15 mouse cellular contexts compared by ENCODE assay signal in genomic region chr19:38029871-38030270, GRCm38 (mm10). TPM values are rescaled to one million over a fixed set of nuclear protein-coding genes. Genes with fewer than 3 reads are reported as not detected.
DNase-seq lines count a peak whose midpoint lies in the region; ATAC-seq and TF ChIP-seq lines count a peak whose summit lies in the region.
"Had no signal": no experiment of that assay in that cellular context is flagged by ENCODE, and none has a peak within 500 bp of the region (broad histone marks: within the 10 kb centered on the region; RNA-seq: fewer than 3 reads in every experiment).

No protein-coding gene starts in this region.

- no peak for ATAC-seq in heart, embryonic 12.5 days (ENCODE audit: insufficient number of reproducible peaks, low FRiP score)
- ATAC-seq in lung, embryonic 16.5 days (ENCODE audit: low read depth), result no peak
- ATAC-seq in stomach, embryonic 15.5 days (ENCODE audit: insufficient read depth, low FRiP score, low read depth), result no peak
- ATAC-seq in granulocyte monocyte progenitor cell, adult 5-6 weeks (replicated peaks; ENCODE audit: poor library complexity, severe bottlenecking), result no peak

- no peaks in the 10 kb centered on the region for H3K9me3 ChIP-seq in heart, embryonic 12.5 days (replicated peaks)
- no peaks in the 10 kb centered on the region for H3K9me3 ChIP-seq in lung, embryonic 16.5 days (ENCODE audit: control insufficient read depth, low read length)
- no peaks in the 10 kb centered on the region for H3K9me3 ChIP-seq in stomach, embryonic 15.5 days
- H3K9me3 ChIP-seq: embryonic facial prominence, embryonic 12.5 days; forebrain, embryonic 13.5 days; liver, embryonic 15.5 days had no signal

- H3K27ac ChIP-seq in heart, adult 2 months, result peak overlapping the region; percentile 51; the same call in 1 of the 2 replicates
- no peak overlapping the region for H3K27ac ChIP-seq in heart, embryonic 12.5 days (ENCODE audit: poor library complexity, severe bottlenecking)
- peak overlapping the region; percentile 95 for H3K27ac ChIP-seq in lung, embryonic 16.5 days (ENCODE audit: low read length)
- H3K27ac ChIP-seq in stomach, embryonic 15.5 days, result peak overlapping the region; percentile 84
- H3K27ac ChIP-seq: embryonic facial prominence, embryonic 12.5 days; forebrain, embryonic 13.5 days; liver, embryonic 15.5 days had no signal

- intact Hi-C loops in heart, adult 2 months (cut with DNase I), result loop anchor here (1.0 kb wide), 1 partner anchor 24 kb away; no protein-coding TSS in a partner anchor

- no peaks in the 10 kb centered on the region for H3K27me3 ChIP-seq in heart, adult 2 months (ENCODE audit: control insufficient read depth, insufficient read depth, low read length)
- no peaks in the 10 kb centered on the region for H3K27me3 ChIP-seq in heart, embryonic 12.5 days (replicated peaks)
- H3K27me3 ChIP-seq in lung, embryonic 16.5 days (ENCODE audit: control insufficient read depth, insufficient read depth, low read depth, low read length), result no peaks in the 10 kb centered on the region
- H3K27me3 ChIP-seq in stomach, embryonic 15.5 days (replicated peaks), result no peaks in the 10 kb centered on the region
- H3K27me3 ChIP-seq: embryonic facial prominence, embryonic 12.5 days; forebrain, embryonic 13.5 days; liver, embryonic 15.5 days had no signal

- TF ChIP-seq EP300 in heart, adult 2 months (IDR thresholded peaks at IDR 0.05; ENCODE audit: insufficient read depth, low read depth, low read length), result no peak

- TF ChIP-seq CTCF in heart, adult 2 months (IDR thresholded peaks at IDR 0.05), result no peak

- 0 out of 2 replicates have a peak overlapping the region, but pooled peaks have one; percentile 22 for H3K9ac ChIP-seq in heart, adult 2 months (ENCODE audit: low read depth, low read length)
- H3K9ac ChIP-seq in heart, embryonic 12.5 days, result no peak overlapping the region
- peak overlapping the region; percentile 48 for H3K9ac ChIP-seq in lung, embryonic 16.5 days (ENCODE audit: low read length)
- peak overlapping the region; percentile 9; the same call in 1 of the 2 replicates for H3K9ac ChIP-seq in stomach, embryonic 15.5 days
- H3K9ac ChIP-seq: embryonic facial prominence, embryonic 12.5 days; forebrain, embryonic 13.5 days; liver, embryonic 15.5 days had no signal

- H3K4me1 ChIP-seq in heart, adult 2 months (ENCODE audit: control insufficient read depth, insufficient read depth, low read length), result peaks cover 17% of the 10 kb centered on the region
- H3K4me1 ChIP-seq in heart, embryonic 12.5 days (replicated peaks), result peaks cover 40% of the 10 kb centered on the region
- peaks cover 60% of the 10 kb centered on the region for H3K4me1 ChIP-seq in lung, embryonic 16.5 days (replicated peaks; ENCODE audit: control insufficient read depth, insufficient read depth, low read length)
- H3K4me1 ChIP-seq in stomach, embryonic 15.5 days, result peaks cover 62% of the 10 kb centered on the region
- H3K4me1 ChIP-seq: forebrain, embryonic 13.5 days had no signal

- H3K79me2 ChIP-seq in heart, adult 2 months (replicated peaks; ENCODE audit: control insufficient read depth, insufficient read depth, low read length), result no peaks in the 10 kb centered on the region

- no peak for DNase-seq in heart, adult 2 months
- no peak for DNase-seq in lung, postnatal 14 days
- peak; percentile 56 for DNase-seq in kidney, adult 9 months
- no peak for DNase-seq in right cerebral cortex, adult 18-20 months
- DNase-seq: cerebellum, adult 9-11 months; gastrocnemius, postnatal 10 days; midbrain, embryonic 14.5 days; right cerebral cortex, postnatal 25 days had no signal

- WGBS in heart, adult 2 months, result 65% methylated on average over 3 of the region's 3 CpGs
- 69% methylated on average over 3 of the region's 3 CpGs for WGBS in heart, embryonic 12.5 days
- WGBS in lung, embryonic 16.5 days, result 20% methylated on average over 3 of the region's 3 CpGs
- 57% methylated on average over 3 of the region's 3 CpGs for WGBS in stomach, embryonic 15.5 days

- H3K4me2 ChIP-seq in heart, embryonic 12.5 days, result no peak overlapping the region
- peak overlapping the region; percentile 50 for H3K4me2 ChIP-seq in lung, embryonic 16.5 days (ENCODE audit: low read depth, low read length)
- H3K4me2 ChIP-seq in stomach, embryonic 15.5 days, result peak overlapping the region; percentile 32
- H3K4me2 ChIP-seq: embryonic facial prominence, embryonic 12.5 days; forebrain, embryonic 13.5 days; liver, embryonic 15.5 days had no signal

- TF ChIP-seq POLR2A in heart, adult 2 months (IDR thresholded peaks at IDR 0.05; ENCODE audit: insufficient read depth, low read depth, low read length), result no peak

- H3K4me3 ChIP-seq in heart, adult 2 months, result no peak overlapping the region
- H3K4me3 ChIP-seq in heart, embryonic 12.5 days, result no peak overlapping the region
- peak overlapping the region; percentile 30 for H3K4me3 ChIP-seq in lung, embryonic 16.5 days (ENCODE audit: low read length)
- H3K4me3 ChIP-seq in stomach, embryonic 15.5 days (replicated peaks), result no peak overlapping the region
- H3K4me3 ChIP-seq: embryonic facial prominence, embryonic 12.5 days; forebrain, embryonic 13.5 days; liver, embryonic 15.5 days had no signal

- no peaks in the 10 kb centered on the region; the same call in 1 of the 2 replicates for H3K36me3 ChIP-seq in heart, adult 2 months (ENCODE audit: control insufficient read depth, insufficient read depth, low read length)
- H3K36me3 ChIP-seq in heart, embryonic 12.5 days, result no peaks in the 10 kb centered on the region
- no peaks in the 10 kb centered on the region for H3K36me3 ChIP-seq in lung, embryonic 16.5 days (ENCODE audit: control insufficient read depth, insufficient read depth, low read length)
- no peaks in the 10 kb centered on the region for H3K36me3 ChIP-seq in stomach, embryonic 15.5 days
- H3K36me3 ChIP-seq: embryonic facial prominence, embryonic 12.5 days; liver, embryonic 15.5 days had no signal

RNA-seq across cellular contexts. Expression of gene Myof, which starts 13.5 kb away (rescaled TPM):
- total RNA-seq in heart, adult 2 months (2021), result 1 to 10 TPM; 8.4 to 8.9 TPM
- 6.2 and 6.5 TPM in 2 replicates for polyA plus RNA-seq in heart, adult 2 months (2012; rRNA removed)
- polyA plus RNA-seq in heart, embryonic 12.5 days (2016; fragmentation: Nextera tagmentation; extraction: Ambion mirVana), result 8.9 and 9.4 TPM in 2 replicates
- polyA plus RNA-seq in lung, embryonic 16.5 days (2015; fragmentation: Nextera tagmentation; extraction: Ambion mirVana), result 32.3 and 35.2 TPM in 2 replicates
- polyA plus RNA-seq in stomach, embryonic 15.5 days (2015; fragmentation: Nextera tagmentation; extraction: Ambion mirVana), result 14.1 and 15.9 TPM in 2 replicates
- total RNA-seq in granulocyte monocyte progenitor cell, adult 5-6 weeks (2014; fragmentation: Nextera tagmentation), result 2.3 and 6.7 TPM in 2 replicates
- 1.0 and 1.1 TPM in 2 replicates for total RNA-seq in granulocyte monocyte progenitor cell, adult 5-6 weeks (2017)

RNA-seq across cellular contexts. Expression of gene Cep55, which starts 24.9 kb away (rescaled TPM):
- under 1 TPM; 0.27 to 0.44 TPM for total RNA-seq in heart, adult 2 months (2021)
- 0.18 and 0.20 TPM in 2 replicates for polyA plus RNA-seq in heart, adult 2 months (2012; rRNA removed)
- polyA plus RNA-seq in heart, embryonic 12.5 days (2016; fragmentation: Nextera tagmentation; extraction: Ambion mirVana), result 34.5 and 35.9 TPM in 2 replicates
- 44.5 and 46.8 TPM in 2 replicates for polyA plus RNA-seq in lung, embryonic 16.5 days (2015; fragmentation: Nextera tagmentation; extraction: Ambion mirVana)
- 25.9 and 26.7 TPM in 2 replicates for polyA plus RNA-seq in stomach, embryonic 15.5 days (2015; fragmentation: Nextera tagmentation; extraction: Ambion mirVana)
- 16.1 and 21.4 TPM in 2 replicates for total RNA-seq in granulocyte monocyte progenitor cell, adult 5-6 weeks (2014; fragmentation: Nextera tagmentation)
- total RNA-seq in granulocyte monocyte progenitor cell, adult 5-6 weeks (2017), result 57.7 and 60.0 TPM in 2 replicates

Comparison
In these comparisons a context has a peak if more than half of its experiments do, and no peak if none do; other contexts are left out.
1. RNA of gene Cep55, which starts 24.9 kb away (polyA plus RNA-seq): 44.5 to 46.8 TPM in lung, embryonic 16.5 days, 34.5 to 35.9 TPM in heart, embryonic 12.5 days and 25.9 to 26.7 TPM in stomach, embryonic 15.5 days; 0.18 to 0.20 TPM in heart, adult 2 months; every median in the first group is over 10 times any median in the second.